Mouse (Mus musculus) adrenal gland, postnatal 14 days (tissue): Measurements from ENCODE around the gene Epb41l1. TPM values are rescaled to one million over a fixed set of nuclear protein-coding genes. Genes with fewer than 3 reads are reported as not detected.
"Not testable (repeated sequence)": the region's sequence is repeated elsewhere in the genome, so short reads cannot be mapped to it uniquely, and the experiment has no call there.

Experiments
- DNase-seq: peaks from one replicate; pipeline ENCODE4 v3.0.0; 2021; ENCODE audit warnings: mixed read lengths
- long read RNA-seq, 2 experiments: library from polyadenylated mRNA; stranded (forward); transcript quantifications; one replicate each; pipeline ENCODE4 v2.0.0; 2021
- total RNA-seq: library from RNA; stranded (reverse); gene quantifications from 2 replicates; pipeline ENCODE4 v1.2.3, GENCODE M21; 2021

The Epb41l1 gene
- total RNA-seq = 47.4 and 56.8 TPM in 2 replicates
- long read RNA-seq, experiment 1, partial matches to known transcripts = 1 of 20 reads
- long read RNA-seq, experiment 1, other reads (novel, unspliced or antisense) = 18 of 20 reads
- long read RNA-seq, experiment 2, partial matches to known transcripts = 3 of 20 reads
- long read RNA-seq, experiment 2, other reads (novel, unspliced or antisense) = 14 of 20 reads

DNA sequence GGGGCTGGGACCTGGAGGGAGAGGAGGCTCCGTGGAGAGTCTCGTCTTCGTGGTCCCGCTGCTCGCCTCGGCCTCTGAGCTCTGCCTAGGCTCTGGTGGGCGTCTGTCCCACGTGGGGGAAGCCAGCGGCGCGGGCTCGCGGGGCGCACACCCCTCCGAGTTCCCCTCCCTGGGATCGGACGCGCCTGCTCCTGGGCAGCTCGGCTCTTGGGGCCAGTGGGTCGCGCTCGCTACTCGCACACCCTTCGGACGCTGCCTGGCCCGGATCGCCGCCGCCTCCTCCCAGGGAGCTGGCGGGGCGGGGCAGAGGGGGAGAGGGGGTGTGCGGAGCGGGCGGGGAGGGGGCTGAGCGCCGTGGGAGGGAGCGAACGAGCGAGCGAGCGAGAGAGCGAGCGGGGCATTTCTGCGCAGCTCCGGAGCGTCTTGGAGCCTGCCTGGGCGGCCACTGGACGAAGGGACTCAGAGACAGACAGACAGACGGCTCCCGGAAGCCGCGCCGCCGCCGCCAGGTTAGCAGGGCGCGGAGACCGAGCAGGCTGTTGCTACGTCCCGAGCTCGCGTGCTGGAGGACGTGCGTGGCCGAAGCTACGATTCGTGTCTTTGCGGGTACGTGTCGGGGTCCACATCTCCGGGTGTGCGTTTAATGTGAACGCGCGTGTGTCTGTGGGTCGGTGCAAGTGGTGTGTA, at the start of gene Epb41l1:
Epb41l1 (plus strand) TSS at position 216 of the 687 bp plus-strand sequence.
- peak; percentile 87 for DNase-seq

DNA sequence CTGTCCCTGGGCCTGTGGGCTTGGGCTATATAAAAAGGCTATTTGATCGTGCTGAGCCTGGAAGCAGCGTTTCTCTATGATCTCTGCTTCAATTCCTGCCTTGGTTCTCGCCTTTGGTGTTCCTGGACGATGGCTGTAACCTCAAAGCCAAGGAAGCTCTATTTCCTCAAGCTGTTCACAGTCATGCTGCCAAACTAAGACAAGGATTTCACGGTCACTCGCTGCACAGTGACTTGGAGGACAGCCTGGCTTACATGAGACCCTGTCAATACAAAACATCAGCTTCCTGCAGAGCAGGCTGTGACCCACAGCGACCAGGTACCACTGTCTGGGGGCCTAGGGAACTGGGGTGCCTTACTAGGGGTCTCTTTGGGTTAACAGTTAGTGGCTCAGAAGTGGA, 43.8 kb upstream of the Epb41l1 start:
- no peak for DNase-seq

DNA sequence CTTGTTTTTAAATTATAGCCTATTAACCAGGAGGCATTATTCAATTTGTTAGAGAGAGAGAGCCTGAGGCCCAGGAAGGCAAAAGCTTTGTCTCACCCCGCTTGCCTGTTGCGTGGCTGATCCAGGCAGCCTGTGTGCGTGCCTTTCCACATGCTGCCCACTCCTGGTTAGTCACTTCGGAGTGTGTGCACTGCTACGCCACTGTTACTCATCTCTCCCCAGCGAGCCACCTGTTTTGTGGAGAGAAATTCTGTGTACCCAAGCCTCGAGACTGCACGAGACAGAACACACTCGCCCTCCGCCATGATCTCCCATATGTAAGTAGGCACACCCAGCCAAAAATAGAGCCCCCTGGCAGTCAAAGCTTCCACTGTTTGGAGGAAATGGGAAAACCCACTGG, 40.8 kb upstream of the Epb41l1 start:
- DNase-seq = no peak

GRCm38 (mm10) chr2:156381350-156381749, 39.4 kb upstream of the Epb41l1 start:
- DNase-seq = no peak

GRCm38 (mm10) chr2:156392461-156393154, 28.1 kb upstream of the Epb41l1 start:
- DNase-seq = peak; percentile 88

DNA sequence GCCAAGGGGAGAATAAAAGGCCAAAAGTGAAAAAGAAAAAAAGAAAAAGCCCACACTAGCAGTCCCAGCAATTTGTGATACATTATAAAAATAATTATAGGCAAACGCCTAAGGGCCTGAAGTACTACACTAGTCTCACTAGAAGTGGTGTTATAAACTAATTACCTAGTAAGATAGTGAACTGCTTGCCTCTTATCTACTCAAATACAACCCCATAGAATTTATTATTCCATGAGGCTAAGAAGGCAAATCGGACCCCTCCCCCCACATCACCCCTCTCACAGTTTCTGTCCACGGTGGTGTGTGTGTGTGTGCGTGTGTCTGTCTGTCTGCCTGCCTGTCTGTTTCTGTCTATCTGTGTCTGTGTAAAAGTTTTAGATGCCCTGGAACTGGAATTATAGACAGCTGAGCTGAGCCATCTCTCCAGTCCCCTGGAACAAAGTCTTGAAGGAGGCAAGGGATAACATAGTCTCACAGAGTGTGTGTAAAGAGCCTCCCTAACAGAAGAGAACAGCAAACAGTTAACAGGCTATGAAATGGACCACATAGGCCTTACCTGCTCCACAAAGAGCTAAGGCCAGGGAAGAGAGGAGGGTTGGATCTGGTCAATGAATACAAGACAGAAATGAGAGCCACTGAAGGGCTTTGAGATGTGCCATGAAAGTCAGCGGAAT, 27.4 kb upstream of the Epb41l1 start:
- DNase-seq = no peak

GRCm38 (mm10) chr2:156394282-156394681, 26.4 kb upstream of the Epb41l1 start:
- no peak for DNase-seq

- no peak for DNase-seq
Observed at GRCm38 (mm10) chr2:156396096-156396495, 24.6 kb upstream of the Epb41l1 start.

DNA sequence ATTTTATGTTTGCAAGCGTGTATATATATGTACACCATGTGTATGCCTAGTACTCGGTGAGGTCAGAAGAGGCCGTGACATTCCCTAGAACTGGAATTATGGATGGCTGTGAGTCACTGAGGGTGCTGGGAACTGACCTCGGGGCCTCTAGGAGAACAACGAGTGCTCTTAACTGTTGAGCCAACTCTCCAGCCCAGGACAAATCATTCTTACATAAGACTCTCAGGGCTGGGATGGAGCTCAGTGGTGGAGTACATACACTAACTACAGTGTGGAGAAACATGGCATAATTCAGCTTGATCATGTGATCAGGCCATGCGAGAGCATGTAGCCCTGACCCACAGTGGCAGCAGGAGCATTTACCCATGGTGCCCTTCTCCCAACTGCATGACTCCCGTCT, 22.7 kb upstream of the Epb41l1 start:
- no peak for DNase-seq

GRCm38 (mm10) chr2:156399485-156399884, 21.2 kb upstream of the Epb41l1 start:
- DNase-seq = no peak

- peak; percentile 66 for DNase-seq
Observed at GRCm38 (mm10) chr2:156401331-156401730, 19.4 kb upstream of the Epb41l1 start.

DNA sequence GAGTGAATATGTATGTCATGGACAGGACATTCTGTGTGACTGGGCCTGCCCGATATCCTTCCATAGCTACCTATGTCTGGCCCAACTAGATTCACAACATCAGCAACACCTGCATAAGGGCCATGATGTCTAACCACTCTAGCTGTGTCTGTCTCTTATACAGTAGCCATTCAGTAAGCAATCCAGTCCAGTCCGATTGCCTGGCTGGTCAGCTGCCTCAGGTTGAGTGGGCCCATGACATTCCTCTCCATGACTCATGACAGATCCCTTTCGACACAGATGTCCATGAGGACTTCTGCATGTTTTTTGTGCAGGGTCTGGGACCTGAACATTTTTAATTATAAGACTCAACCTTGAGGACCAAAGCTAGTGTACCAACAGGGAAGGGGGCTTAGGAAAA, 18.7 kb upstream of the Epb41l1 start:
- DNase-seq = no peak

- DNase-seq = no peak
Observed at GRCm38 (mm10) chr2:156406987-156407386, 13.7 kb upstream of the Epb41l1 start.

- DNase-seq = no peak
Observed at GRCm38 (mm10) chr2:156408168-156408567, 12.5 kb upstream of the Epb41l1 start.

- not testable (repeated sequence) for DNase-seq
Observed at GRCm38 (mm10) chr2:156411348-156411747, 9.4 kb upstream of the Epb41l1 start.

DNA sequence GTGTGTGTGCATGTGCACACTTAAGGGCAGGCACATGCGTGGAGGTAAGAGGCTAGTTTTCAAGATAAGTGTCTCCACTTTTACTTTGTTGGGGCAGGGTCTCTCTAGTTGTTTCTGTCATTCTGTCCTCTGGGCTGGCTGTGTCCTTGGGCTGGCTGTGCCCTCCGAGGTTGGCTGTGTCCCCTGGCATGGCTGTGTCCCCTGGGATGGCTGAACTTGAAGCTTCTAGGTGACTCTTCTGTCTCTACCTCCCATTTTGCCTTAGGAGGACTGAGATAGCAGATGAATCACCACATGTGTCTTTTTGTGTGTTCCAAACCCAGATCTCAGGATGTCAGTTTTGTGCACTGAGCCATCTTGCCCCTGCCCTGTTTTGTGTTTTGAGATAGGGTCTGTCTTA, 5.7 kb upstream of the Epb41l1 start:
- DNase-seq = peak; percentile 62

DNA sequence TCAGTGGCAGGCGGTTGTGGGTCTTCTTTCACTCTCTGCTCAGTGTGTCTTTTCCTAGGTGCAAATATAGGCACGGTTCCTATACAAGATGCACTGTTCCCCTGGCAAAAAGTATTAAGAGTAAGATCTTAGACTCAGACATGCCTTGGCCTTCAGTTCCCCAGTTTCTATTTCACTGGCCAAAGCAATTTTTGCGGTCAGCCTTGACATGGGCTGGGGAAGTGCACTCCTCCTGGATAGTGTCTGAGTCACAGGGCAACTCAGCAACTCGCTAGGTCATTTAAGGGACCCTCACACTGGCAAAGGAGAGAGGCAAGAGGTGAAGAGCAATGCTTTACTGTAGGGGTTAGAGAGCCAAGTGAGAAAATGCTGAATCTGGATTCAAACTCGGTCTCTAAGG, 5.0 kb upstream of the Epb41l1 start:
- DNase-seq = peak; percentile 54

DNA sequence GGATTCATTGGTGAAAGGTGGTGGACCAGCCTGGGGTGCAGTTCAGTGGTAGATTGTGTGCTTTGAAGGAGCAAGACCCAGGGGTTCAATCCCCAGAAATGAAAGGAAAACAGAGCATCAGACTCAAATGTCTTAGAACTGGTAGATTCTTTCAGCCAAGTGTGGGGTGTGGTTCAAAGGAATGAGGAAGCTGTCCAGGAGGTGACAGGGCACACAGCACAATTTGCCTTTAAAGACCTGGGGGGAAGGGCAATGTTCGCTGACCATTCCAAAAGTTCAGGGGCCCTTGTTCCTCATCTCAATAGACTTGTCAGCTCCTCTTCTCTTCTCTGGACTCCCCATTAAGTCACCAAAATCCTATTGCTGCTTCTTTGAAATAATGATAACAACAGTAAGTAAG, 3.5 kb upstream of the Epb41l1 start:
- no peak for DNase-seq

- no peak for DNase-seq
Observed at GRCm38 (mm10) chr2:156418467-156418866, 2.2 kb upstream of the Epb41l1 start.

DNA sequence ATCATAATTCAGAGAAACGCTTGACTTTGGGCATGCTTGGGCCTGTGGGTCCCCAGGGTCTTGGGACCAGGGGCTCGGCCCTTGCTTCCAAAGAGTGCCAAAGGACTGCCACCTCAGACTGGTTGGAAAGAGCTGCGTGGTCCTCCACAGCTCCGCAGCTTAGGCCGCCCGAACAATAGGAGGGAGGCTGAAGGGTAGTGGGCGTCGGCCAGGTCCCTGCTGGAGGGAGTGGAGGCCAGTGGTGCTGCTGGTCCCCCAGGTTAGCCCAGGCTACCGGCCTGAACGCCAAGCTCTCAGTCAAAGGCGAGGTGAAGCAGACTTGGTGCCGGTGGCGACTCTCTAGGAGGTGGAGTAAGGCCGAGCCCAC, 399 bp upstream of the Epb41l1 start:
- no peak for DNase-seq

DNA sequence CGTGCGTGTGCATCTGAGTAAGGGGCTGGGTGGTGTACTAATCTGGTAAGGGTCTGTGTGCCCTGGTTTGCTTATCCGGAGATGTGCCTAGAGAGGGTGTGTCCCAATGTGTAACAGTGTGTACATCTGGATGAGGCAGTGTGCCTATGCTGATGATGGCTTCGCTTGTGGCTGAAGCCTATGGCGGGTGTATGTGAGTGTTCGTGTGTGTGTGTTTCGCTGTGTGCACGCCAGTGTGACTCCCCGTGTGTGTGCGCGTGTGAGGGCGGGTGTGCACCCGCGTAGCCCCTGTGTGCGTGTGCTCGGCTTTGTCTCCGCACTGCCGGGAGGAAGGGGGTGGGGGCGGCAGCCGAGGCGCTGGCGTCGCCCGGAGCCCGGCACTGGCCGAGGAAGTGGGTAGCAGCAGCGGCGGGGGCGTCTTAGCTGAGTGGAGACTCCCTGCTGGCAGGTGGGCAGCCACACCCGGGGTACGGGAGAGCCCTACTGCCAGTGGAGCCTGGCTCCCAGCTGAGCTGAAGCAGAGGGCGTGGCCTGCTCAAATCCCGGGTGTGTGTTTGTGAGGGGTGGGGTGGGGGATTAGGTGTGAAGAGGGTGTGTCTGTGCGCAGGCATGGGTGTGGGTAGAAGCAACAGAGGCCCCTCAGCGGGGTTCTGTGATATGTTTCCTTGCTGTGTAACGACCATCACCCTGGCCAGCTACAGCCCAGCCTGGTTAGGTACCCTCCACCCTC, 837 bp downstream of the Epb41l1 start:
- DNase-seq = peak; percentile 65

DNA sequence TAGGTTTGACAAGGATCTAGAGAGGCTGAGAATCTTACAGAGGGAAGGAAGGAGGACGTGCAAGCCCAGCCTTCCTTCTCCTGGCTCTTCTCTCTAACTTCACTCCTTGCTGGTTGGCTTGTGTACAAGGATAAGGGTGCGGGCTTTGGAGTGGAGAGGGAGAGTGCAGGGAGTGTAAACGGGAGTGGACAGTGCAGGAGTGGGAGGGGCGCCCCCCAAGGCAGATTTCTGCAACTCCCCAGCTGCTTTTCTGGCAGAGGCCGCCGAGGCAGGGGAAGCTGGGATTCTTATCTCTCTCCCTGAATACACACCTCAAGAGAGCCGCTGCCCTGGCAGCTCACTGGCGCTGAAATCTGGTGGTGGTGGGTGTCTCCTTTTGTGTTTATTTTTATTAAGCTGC, 1.9 kb downstream of the Epb41l1 start:
- DNase-seq = no peak
